Mouse (Mus musculus): ENCODE measurements around the gene Inpp5d.

DNA sequence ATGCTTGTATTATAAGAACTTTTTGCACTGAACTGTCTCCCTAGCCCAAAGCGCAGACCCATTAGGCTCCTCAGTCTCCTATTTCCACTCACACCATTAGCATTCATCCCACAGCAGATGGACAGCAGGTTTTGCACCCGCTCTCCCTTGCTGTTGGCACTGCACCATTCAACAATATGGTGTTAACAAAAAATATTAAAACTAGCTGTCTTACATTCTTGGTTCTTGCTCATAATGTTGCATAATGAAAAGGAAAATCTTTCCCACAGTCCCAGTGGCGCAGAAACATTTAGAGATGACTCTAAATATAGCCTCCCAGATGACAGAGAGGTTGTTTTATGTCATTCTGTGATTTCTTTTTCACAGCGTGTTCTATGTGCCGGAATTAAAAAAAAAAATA is 113.1 kb downstream of the Inpp5d start:
- TF ChIP-seq CTCF (IDR thresholded peaks at IDR 0.05; ENCODE audit: low read depth), result no peak
- no peak for TF ChIP-seq EP300 (optimal IDR thresholded peaks at IDR 0.05)
